Mouse (Mus musculus) olfactory bulb, adult 2 months (tissue): ENCODE data around the gene Olfr1359.

Experiments used
- CTCF ChIP-seq: fragments of 200-500 bp; IDR thresholded peaks from 2 replicates; pipeline ENCODE4 v1.5.1; 2012; ENCODE audit warnings: low read depth, mild to moderate bottlenecking, low read length, moderate library complexity; ENCODE audit not compliant: insufficient read depth
- POLR2A ChIP-seq: fragments of 200-500 bp; IDR thresholded peaks from 2 replicates; pipeline ENCODE4 v1.6.1; 2012; ENCODE audit warnings: mild to moderate bottlenecking, low read depth, low read length, moderate library complexity; ENCODE audit not compliant: insufficient read depth

DNA sequence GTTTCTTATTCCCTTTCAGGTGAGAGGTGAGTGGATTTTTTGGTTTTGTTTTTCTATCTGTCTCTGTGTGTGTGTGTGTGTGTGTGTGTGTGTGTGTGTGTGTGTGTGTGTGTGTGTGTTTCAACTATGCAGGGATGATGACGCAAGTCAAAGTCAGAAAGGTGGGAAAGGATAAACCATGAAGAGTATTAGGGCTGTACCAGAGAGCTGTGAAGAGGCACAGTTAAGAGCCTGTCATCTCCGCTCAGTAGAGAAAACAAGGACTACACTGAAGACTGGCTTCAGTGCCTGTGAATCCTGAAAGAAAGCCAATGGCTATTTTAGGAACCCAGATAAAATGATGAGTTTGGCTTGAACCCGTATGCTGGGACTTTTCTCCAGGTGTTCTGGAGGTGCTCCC lies 53.9 kb downstream of the Olfr1359 start:
- no peak for TF ChIP-seq POLR2A
- TF ChIP-seq CTCF, result no peak
